Mouse (Mus musculus) heart, postnatal 0 days (tissue): ENCODE data around the gene Ipmk. TPM values are rescaled to one million over a fixed set of nuclear protein-coding genes. Genes with fewer than 3 reads are reported as not detected.

Experiments
- ATAC-seq: fragments of 200-750 bp; cut with Nextera tagmentation; 2 replicates; pipeline ENCODE4 v1.8.0; 2017; ENCODE audit warnings: low read depth, moderate number of reproducible peaks, moderate library complexity; ENCODE audit not compliant: insufficient read depth
- DNase-seq: peaks from one replicate; pipeline ENCODE4 v3.0.0-alpha.2; 2016; ENCODE audit warnings: low spot score
- H3K27ac ChIP-seq: fragments of 300-500 bp; sonication (generic); 2 replicates; pipeline ENCODE4 v1.5.1; 2014; ENCODE audit warnings: low read depth, mild to moderate bottlenecking
- H3K27me3 ChIP-seq: fragments of 300-500 bp; sonication (generic); 2 replicates; pipeline ENCODE4 v1.6.1; 2014; ENCODE audit warnings: low read length, mixed read lengths; ENCODE audit not compliant: control insufficient read depth, insufficient read depth
- H3K36me3 ChIP-seq: fragments of 300-500 bp; sonication (generic); replicated peaks from 2 replicates; pipeline ENCODE4 v1.6.1; 2014; ENCODE audit warnings: low read length, mixed read lengths; ENCODE audit not compliant: control insufficient read depth, insufficient read depth
- H3K4me1 ChIP-seq: fragments of 300-500 bp; sonication (generic); 2 replicates; pipeline ENCODE4 v1.6.1; 2014; ENCODE audit warnings: antibody characterized with exemption; ENCODE audit not compliant: control insufficient read depth, insufficient read depth
- H3K4me2 ChIP-seq: fragments of 300-500 bp; sonication (generic); 2 replicates; pipeline ENCODE4 v1.6.1; 2014; ENCODE audit warnings: low read depth, mild to moderate bottlenecking, low read length, moderate library complexity
- H3K4me3 ChIP-seq: fragments of 300-500 bp; sonication (generic); 2 replicates; pipeline ENCODE4 v1.5.1; 2014; ENCODE audit warnings: low read depth, low read length
- H3K9ac ChIP-seq: fragments of 300-500 bp; sonication (generic); replicated peaks from 2 replicates; pipeline ENCODE4 v1.6.1; 2014; ENCODE audit warnings: low read depth, low read length, mixed read lengths
- H3K9me3 ChIP-seq: fragments of 300-500 bp; sonication (generic); replicated peaks from 2 replicates; pipeline ENCODE4 v1.6.1; 2016; ENCODE audit warnings: low read length; ENCODE audit not compliant: control insufficient read depth
- CTCF ChIP-seq: IDR thresholded peaks from 2 replicates; pipeline ENCODE4 v1.5.1; 2016; ENCODE audit warnings: antibody characterized with exemption, control low read depth, low read depth
- EP300 ChIP-seq: IDR thresholded peaks from 2 replicates; pipeline ENCODE4 v1.6.1; 2016; ENCODE audit warnings: antibody characterized with exemption, low read depth
- WGBS: fragments of 180-500 bp; shearing (Covaris S2); extraction: QIAGEN DNeasy Blood & Tissue Kit; methylation state at CpG from one replicate; pipeline ENCODE4 v1.1.7; 2014; 5-methylcytosine and 5-hydroxymethylcytosine counted together
- polyA plus RNA-seq: library from polyadenylated mRNA; unstranded; fragments of >200 nt; fragmentation: Nextera tagmentation; extraction: Ambion mirVana; gene quantifications from 2 replicates; pipeline ENCODE4 v1.2.1, GENCODE M21; 2015
- total RNA-seq: library from RNA; depleted of rRNA; stranded (reverse); fragments of >200 nt; gene quantifications from 2 replicates; pipeline ENCODE4 v1.2.3, GENCODE M21; 2014; ENCODE audit warnings: low replicate concordance

The Ipmk gene
- total and polyA plus RNA-seq, 2 experiments from 2014 or later = 4.9 to 6.8 TPM

- no peak for TF ChIP-seq EP300
- no peak for TF ChIP-seq CTCF
- WGBS = 80% methylated on average over 6 of the region's 6 CpGs
Measured at GRCm38 (mm10) chr10:71371881-71372280, 24.3 kb downstream of the Ipmk start.

GRCm38 (mm10) chr10:71373706-71374105, 26.1 kb downstream of the Ipmk start:
- ATAC-seq = no peak
- TF ChIP-seq CTCF (no peak), EP300 (no peak)
- Histone ChIP-seq H3K27ac (no peak overlapping the region), H3K27me3 (no peaks in the 10 kb centered on the region), H3K36me3 (peaks cover 36% of the 10 kb centered on the region), H3K9ac (no peak overlapping the region), H3K9me3 (no peaks in the 10 kb centered on the region), H3K4me1 (no peaks in the 10 kb centered on the region), H3K4me3 (no peak overlapping the region), H3K4me2 (no peak overlapping the region)
- no peak for DNase-seq
- 86% methylated on average over 11 of the region's 11 CpGs for WGBS

More at GRCm38 (mm10) chr10:71371881-71372280, 24.3 kb downstream of the Ipmk start:
- no peak overlapping the region for H3K4me3 ChIP-seq
- no peaks in the 10 kb centered on the region for H3K9me3 ChIP-seq
- DNase-seq (no peak), ATAC-seq (no peak)
- H3K4me1 ChIP-seq = no peaks in the 10 kb centered on the region
- no peak overlapping the region for H3K27ac ChIP-seq
- no peak overlapping the region for H3K4me2 ChIP-seq
- peaks cover 39% of the 10 kb centered on the region for H3K36me3 ChIP-seq
- H3K27me3 ChIP-seq = no peaks in the 10 kb centered on the region
- no peak overlapping the region for H3K9ac ChIP-seq

GRCm38 (mm10) chr10:71376014-71376413, 28.5 kb downstream of the Ipmk start:
- no peak overlapping the region for H3K27ac ChIP-seq
- TF ChIP-seq EP300 (no peak), CTCF (no peak)
- no peak overlapping the region for H3K4me2 ChIP-seq
- no peak overlapping the region for H3K4me3 ChIP-seq
- no peaks in the 10 kb centered on the region for H3K9me3 ChIP-seq
- H3K4me1 ChIP-seq = no peaks in the 10 kb centered on the region
- DNase-seq (no peak), ATAC-seq (no peak)
- H3K36me3 ChIP-seq = peaks cover 42% of the 10 kb centered on the region
- H3K9ac ChIP-seq = no peak overlapping the region
- no peaks in the 10 kb centered on the region for H3K27me3 ChIP-seq
- 83% methylated on average over 6 of the region's 6 CpGs for WGBS

- Histone ChIP-seq H3K27ac (no peak overlapping the region), H3K27me3 (no peaks in the 10 kb centered on the region), H3K36me3 (peaks cover 38% of the 10 kb centered on the region), H3K4me2 (no peak overlapping the region), H3K9ac (no peak overlapping the region), H3K4me3 (no peak overlapping the region), H3K9me3 (no peaks in the 10 kb centered on the region), H3K4me1 (no peaks in the 10 kb centered on the region)
- DNase-seq (no peak), ATAC-seq (no peak)
- no peak for TF ChIP-seq CTCF
- no peak for TF ChIP-seq EP300
- WGBS = 87% methylated on average over 7 of the region's 7 CpGs
Measured at GRCm38 (mm10) chr10:71380406-71380805, 32.8 kb downstream of the Ipmk start.

GRCm38 (mm10) chr10:71381471-71382033, 34.0 kb downstream of the Ipmk start:
- DNase-seq = no peak
- Histone ChIP-seq H3K27ac (no peak overlapping the region), H3K4me2 (no peak overlapping the region), H3K4me3 (no peak overlapping the region), H3K9ac (no peak overlapping the region), H3K9me3 (no peaks in the 10 kb centered on the region), H3K27me3 (no peaks in the 10 kb centered on the region), H3K36me3 (peaks cover 38% of the 10 kb centered on the region), H3K4me1 (no peaks in the 10 kb centered on the region)
- TF ChIP-seq CTCF = no peak
- TF ChIP-seq EP300 = no peak
- no peak for ATAC-seq
- WGBS = 88% methylated on average over 29 of the region's 29 CpGs

GRCm38 (mm10) chr10:71382109-71382508, 34.5 kb downstream of the Ipmk start:
- Histone ChIP-seq H3K36me3 (peaks cover 33% of the 10 kb centered on the region), H3K4me2 (no peak overlapping the region), H3K9ac (no peak overlapping the region), H3K4me3 (no peak overlapping the region), H3K9me3 (no peaks in the 10 kb centered on the region), H3K27me3 (no peaks in the 10 kb centered on the region), H3K27ac (no peak overlapping the region), H3K4me1 (no peaks in the 10 kb centered on the region)
- 80% methylated on average over 7 of the region's 7 CpGs for WGBS
- no peak for TF ChIP-seq EP300
- no peak for TF ChIP-seq CTCF
- DNase-seq (no peak), ATAC-seq (no peak)
